Mouse (Mus musculus) megakaryocyte-erythroid progenitor cell, adult 5-6 weeks (primary cell): ENCODE measurements around the gene Rnf220. TPM values are rescaled to one million over a fixed set of nuclear protein-coding genes. Genes with fewer than 3 reads are reported as not detected.

Experiments
- ATAC-seq: replicated peaks from 2 replicates; pipeline ENCODE4 v1.8.0; 2016; ENCODE audit warnings: mild to moderate bottlenecking, inconsistent platforms; ENCODE audit not compliant: severe bottlenecking, poor library complexity, low FRiP score, low TSS enrichment
- total RNA-seq, 2 experiments: library from RNA; stranded (forward) in 1 of 2; stranded (reverse) in 1 of 2; fragments of 200-1000, 215-1000 nt in 1 of 2; fragments of >200 nt in 1 of 2; fragmentation: Nextera tagmentation in 1 of 2; gene quantifications; 2 replicates each; pipeline ENCODE4 v1.2.3; 2014 to 2017

Rnf220 gene
- 107 and 145 TPM in 2 replicates for total RNA-seq (2014; fragmentation: Nextera tagmentation)
- 73.2 and 84.1 TPM in 2 replicates for total RNA-seq (2017)

DNA sequence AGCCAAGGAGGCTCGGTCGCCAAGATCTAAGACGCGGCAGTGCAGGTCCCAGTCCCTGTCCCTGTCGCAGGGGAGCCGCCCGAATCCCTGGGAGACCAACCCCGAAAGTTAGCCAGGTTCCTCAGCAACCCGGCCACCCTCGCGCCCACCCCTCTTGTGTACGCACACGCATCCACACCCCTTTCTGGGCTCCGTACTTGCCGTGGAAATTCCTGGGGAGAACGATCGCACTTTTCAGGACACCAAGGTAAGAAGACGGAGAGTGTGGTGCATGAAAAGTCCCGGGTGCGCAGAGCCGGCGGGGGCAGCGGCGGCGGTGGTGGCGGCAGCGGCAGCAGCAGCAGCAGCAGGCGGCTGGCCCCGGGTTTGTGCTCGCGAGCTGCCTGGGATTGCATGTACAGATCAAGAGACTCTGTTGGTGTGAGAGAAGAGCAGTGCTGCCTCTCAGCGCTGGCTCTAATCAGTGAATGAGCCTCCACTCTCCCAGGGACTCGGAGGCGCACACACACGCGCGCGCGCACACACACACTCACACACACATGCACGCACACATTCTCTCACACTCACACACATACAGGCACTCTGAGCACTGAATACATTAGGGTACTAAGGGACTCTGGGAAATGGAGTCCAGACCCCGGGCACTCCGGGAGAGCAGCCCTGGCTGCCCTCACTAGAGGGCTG is at the start of gene Rnf220:
TSS of gene Rnf220 (minus strand) at position 571 of the 684 bp plus-strand sequence.
- peak; percentile 35 for ATAC-seq

DNA sequence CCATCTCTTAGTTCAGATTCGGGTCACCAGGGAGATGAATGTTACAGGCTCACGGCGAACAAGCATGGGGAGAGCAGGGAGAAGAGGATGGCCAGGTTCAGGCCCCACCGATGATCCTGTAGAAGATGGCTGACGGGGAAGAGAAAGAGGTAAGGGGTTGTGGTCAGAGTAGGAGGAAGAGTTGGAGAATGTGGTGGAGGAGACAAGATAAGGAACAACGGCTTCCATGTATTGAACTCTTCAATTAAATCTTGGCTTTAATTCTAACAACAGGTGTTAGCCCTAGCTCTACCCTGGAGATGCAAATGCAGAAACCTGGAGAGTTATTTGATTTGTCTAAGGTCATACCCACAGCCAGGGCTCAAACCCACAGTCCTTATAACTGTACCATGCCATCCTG is 49.8 kb upstream of the Rnf220 start:
- no peak for ATAC-seq

DNA sequence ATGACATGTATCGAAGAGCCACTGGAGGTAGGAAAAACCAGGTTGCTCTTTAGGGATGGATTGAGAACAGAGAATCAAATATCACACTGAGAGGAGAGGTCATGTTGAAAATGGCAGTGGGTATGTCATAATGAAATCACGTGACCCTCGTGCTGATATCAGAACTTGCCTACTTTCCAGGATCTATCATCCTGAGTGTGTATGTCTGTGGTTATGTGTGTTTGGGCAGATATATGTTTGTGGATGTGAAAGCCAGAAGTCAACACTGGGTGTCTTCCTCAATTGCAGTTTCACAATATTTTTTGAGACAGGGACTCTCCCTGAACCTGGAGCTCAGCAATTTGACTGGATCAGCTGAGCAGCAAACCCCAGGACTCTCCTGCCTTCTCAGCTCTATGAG is 48.6 kb upstream of the Rnf220 start:
- ATAC-seq = no peak

DNA sequence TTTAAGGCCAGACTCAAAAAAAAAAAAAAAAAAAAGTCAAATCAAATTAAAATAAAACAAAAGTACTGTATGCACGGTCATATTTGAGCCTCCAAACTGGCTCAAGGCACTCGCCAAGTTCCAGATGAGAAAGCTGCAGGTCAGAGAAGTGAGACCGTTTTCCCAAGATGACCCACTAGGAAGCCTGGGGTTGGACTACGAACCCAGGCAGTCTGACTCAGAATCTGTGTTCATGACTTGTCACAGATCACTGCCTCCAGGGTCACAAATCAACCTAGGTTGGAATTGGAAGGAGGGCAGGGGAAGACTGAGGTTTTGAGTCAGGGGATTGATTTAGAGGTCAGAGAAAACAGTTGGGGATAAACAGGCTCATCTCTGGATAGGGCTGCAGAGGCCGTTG is 43.7 kb upstream of the Rnf220 start:
- ATAC-seq = no peak

DNA sequence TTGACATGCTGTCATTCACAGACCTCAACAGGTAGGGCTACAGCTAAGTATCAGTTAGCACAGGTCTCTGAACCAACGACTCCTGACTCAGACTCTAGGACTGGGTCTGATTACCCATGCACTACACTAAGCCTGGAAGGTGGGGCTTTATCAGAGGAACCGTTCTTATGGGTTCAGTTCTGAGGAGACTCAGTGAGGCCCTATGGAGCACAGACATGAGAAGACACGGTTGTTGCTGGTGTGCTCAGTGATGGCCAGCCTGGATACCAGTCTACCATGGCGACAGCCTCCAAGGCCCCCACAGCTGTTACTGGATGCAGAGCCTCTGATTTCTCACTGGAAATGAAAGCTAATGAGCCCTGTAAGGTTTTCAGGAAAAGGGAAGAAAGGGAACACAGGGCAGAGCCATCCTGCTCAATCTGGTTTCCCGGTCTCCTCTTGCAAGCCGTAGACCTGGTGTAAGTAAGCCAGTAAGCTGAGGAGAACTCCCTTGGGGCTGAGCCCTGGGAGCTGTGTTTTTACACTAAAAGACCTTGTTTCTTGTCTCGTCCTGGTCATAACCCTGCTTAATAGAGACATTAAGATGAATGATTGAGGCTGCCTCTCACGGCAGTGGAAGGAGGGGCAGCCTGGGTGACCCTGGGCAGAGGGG is 42.6 kb upstream of the Rnf220 start:
- ATAC-seq = no peak

DNA sequence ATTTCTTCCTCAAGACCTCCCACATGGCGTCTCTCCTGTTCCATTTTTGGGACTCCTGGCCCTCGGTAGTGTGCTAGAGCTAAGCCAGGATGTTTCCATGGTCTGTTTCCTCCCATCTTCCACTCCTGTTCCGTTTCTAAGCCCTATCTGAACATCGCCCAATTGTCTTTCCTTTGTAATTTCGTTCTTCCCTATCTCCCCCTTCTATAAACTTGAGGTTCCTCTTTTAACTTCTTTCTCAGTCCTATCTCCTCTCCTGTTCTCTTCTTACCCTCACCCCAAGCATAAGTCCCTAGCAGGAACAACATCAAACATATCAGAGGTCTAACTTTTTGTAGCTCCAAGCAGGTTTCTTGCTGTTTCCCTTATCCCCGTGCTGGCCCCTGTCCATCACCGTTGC is 40.1 kb upstream of the Rnf220 start:
- no peak for ATAC-seq

DNA sequence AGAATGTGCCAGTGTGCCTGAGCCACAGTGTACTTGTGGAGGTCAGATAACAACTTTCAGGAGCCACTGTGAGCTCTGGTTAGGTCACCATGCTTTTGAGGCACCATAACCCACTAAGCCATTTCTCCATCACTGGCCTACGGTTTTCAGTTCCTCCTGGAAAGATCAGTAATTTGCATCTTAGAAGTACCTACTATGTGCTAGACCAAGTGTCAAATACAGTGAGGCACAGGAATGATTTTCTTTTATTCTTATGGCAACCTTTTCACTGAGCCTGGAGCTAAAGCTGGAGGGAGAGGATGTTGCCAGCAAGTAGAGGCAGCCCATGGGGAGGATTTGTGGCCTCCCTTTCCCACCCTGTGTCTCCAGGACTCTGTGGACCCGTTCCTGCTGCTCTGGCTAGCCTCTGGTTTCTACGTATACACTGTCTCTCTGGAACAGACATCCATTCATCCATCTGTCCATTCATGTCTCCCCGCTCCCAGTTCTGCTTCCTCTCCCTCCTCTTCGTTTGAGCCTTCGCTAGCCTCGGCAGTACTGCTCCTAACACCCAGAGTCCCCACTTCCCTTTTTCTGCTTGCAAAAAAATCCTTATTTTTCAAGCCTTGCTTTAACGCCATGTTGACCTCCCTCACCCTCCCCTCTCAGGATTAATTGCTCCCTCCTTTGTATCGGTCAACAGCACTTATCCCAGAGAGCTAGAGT is 38.8 kb upstream of the Rnf220 start:
- ATAC-seq = no peak

DNA sequence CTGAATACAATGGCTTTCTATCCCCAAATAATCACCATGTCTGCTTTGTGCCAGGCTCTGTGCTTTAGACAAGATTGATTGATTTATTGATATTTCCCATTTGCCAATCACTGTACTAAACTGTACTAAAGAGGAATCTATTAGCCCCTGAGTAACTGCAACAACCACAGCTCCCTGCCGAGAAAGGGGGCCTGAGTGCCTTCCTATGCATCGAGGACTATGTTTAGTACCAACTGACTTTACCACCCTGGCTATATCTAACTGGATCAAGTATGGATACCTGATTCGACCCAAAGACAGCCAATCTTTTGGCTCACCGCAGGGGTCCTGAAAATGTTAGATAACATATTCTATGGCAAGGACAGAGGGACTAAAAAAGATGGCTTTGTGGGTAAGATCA is 33.0 kb upstream of the Rnf220 start:
- no peak for ATAC-seq

DNA sequence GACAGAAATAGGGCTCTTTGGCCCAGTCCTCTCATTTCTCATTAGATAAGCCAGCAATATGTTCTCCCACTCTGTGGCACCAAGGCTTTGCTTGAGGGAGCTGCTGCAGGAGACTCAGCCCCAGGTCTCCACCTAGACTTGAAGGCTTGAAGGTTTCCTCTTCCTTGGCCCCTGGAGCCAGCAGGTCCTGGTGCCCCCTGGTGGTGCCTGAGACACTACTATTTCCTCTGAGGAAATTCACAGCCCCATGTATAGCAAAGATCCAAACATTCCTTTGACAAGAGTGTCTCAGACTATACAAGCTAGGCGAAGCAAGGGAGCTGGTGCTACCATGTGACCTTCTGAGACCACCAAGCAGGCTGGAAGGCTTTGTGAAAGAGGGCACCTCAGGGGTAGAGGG is 31.1 kb upstream of the Rnf220 start:
- ATAC-seq = peak; percentile 76

DNA sequence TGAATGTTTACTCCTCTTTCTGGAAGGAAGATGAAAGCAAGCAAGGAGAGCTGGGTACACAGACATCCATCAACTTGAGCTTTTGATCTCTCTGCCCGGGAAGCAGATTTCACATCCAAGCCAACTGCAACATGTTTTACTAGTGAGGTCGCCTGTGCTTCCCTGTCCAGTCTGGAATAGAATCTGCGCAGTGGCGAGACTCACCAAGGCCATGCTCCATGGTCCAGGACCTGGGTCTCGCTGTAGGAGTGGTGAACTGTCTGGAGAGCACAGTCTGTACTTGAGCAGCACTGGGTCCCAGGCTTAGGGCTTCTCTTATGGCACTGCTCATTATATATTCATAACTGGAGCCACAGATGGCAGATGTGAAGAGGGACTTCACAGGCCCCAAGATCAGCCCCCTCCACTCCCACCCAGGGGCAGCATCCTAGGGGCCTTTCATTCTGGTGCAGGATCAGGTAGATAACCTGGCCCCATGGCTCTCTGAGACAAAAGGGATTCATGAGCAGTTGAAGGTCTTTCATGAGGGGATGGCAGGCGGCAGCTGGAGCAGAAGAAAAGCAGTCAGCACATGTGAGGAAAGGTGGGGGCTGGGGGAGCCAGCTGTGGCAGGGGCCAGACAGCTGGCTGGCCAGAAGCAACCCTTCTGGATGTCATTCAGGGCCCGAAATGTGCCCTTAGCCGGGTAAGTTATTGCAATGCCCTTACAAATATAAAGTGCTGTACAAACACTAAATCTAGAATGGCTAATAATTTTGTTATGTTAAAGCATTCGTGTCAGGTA is 30.5 kb upstream of the Rnf220 start:
- no peak for ATAC-seq

DNA sequence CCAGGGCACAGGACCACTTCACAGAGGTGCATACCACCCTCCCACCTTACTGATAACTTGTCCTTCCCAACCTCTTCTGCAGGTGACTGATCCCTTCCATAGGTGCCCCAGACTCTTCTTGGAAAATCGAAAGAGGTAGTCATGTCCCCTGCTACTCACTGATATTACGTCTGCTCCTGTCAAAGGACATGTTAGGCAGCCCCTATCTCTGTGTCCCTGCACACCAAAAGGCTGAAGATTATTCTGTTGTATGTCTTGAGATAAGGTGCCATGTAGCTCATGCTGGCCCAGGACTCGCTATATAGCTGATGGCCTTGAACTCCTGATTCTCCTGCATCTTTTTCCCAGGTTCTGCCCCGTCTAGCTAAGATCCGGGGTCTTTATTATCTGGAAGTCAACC is 29.1 kb upstream of the Rnf220 start:
- ATAC-seq = peak; percentile 51; the same call in 1 of the 2 replicates

DNA sequence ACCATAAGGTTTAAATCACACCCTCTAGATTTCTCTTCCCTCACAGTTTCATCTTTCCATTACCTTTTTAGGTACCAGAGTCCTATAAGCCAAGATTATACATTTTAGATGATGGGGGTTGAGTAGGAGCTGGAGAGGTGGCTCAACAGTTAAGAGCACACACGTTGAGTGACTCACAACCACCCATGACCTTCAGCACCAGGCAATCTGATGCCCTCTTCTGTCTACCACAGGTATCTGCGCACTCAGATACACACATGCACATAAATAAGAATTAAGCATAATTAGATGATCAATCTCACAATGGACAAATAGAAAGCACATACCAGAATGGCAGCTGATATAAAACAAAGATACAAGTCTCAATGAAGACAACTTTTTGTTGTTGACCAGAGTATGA is 24.5 kb upstream of the Rnf220 start:
- no peak for ATAC-seq

DNA sequence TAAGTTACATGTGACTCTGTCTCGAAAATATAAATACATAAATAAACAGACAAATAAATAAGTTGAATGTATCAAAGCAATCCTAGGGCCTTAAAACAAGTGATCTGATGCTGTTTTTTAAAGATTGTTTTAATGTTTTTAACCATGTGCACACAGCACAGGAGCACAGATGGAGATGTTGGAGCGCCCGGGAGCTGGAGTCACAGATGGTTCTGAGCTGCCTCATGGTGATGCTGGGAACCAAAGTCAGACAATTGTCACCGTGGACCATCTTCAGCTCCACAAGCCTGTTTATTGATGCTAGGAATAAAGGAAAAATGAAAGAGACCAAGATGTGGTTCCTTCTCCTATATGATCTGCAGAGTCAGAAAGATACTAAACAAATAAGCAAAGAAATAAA is 21.4 kb upstream of the Rnf220 start:
- no peak for ATAC-seq

DNA sequence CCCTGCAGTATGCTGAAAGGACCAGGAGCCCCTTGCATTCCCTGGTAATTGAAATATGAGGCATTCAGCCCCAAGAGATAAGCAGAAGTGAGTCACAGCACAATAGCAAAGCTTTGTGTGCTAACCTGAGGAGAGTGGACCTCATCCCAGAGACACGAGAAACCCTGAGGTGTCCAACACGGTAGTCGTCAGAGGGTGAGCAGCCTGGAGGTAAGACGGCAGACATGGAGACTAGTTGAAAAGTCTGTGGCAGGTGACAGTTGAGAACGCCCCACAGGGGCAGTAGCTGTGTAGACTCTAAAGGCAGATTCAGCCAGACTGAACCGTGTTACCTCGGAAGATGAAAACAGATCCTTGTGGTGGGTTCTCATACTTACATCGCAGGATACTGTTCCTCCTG is 2.2 kb upstream of the Rnf220 start:
- ATAC-seq = no peak

DNA sequence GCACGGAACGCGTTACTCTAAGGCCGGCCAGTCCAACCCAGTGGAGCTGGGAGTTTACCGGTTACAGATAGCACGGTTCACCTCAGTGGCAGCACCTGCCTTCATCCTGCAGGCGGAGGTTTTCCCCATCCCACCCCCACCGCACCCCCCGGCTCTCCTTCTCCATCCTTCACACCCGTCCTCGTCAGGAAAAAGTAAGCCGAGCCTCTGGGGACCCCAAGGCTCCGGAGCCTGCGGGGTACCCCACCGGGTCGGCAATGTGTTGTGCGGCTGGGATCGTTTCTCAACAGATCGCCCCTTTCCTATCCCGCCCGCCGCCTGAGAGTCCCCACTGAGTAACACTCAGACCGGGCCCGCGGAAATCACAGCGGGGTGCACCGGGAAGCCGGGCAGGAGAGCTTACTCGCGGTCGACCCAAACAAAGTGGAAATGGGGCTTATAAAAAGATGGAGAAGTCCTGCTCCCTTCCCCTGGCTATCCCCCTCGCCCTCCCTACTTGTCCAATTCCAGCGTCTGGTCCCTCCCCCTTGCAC is 917 bp downstream of the Rnf220 start:
- ATAC-seq = no peak

DNA sequence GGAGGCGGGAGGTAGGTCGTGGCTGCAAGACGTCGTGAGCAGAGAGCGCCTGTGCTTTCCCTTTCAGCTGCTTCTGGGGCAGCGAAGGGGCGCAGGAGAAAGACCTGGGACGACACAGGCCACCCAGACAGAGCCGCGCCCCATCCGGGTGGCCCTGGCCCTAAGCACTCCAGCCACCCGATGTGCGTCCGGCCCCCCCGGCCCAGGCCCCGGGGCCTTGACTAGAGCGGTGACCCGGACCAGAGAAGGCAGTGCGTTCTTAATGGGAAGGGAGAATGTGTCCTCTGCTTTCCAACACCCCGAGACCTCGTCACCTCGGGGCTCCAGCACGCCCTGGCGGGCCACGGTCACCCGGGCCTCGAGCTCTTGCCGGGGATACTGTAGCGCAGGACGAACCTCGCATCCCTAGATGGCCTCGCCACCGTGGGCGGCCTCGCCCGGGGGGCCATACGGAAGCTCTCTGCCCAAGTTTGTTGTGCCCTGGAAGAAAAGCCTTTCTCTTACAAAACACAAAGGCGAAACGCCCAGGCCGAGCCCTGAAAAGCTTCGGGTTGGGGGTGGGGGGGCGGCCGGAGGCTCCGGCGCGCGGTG is 1.8 kb downstream of the Rnf220 start:
- ATAC-seq = peak; percentile 36

DNA sequence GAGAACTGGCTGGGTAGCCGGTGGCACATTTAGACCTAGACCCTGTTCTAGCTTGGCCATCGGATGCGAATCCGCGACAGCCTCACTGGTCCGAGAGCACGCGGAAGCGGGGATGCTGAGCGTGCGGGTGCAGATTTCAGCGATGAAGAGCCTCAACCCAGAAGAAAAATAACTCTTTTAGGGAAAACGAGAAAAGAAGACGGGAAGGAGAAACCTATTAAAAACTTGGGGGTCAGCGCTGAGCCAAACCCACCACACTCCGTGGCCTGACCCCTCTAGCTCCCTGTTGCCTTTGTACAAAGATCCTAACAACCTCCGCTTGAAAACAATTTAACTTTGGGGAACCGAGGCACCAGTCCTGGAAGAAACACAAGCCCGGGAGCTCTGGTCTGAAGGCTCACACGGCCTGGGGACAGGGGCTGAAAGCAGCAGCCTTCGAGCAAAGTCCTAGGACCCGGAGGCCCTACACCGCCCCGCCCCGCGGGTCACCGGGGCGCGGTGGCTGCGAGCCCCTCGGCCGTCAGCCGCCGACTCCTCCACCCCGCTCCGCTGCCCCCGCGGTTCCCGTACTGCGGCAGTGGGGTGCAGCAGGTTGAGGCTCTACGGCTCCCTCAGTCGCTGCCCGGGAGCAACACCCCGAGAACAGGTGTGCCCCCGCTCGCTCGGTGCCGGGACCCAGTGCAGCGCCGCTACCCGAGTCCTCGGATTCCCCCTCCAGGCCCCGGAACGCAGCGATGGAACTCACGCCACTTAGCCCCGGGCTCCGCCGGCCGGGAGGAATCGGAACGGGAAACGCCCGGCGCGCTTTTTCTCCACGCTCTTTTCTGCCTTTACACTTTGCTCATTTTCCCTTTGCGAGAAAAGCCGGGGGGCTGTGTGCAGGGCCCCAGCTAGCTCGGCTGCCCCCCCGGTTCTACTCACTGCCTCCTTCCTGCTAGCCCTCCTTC is 2.7 kb downstream of the Rnf220 start:
- no peak for ATAC-seq

DNA sequence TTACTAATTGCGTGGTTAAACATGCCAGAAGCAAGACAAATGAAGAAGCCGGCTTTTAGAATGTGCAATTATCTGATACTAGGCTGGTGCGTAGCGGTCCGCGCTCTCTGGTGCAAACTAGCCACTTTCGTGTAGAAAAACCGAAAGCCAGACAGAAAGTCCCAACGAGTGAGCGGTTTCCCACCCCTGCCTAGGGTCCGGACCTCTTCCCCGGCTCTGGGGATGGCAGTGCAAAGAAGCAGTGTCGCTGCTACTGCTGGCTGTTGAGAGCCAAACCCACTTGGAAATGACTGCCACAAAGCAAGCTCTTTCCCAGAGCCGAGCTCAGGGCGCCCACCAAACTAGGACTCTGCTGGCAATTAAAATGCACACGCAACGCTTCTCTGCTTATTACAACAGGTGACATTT is 3.7 kb downstream of the Rnf220 start:
- ATAC-seq = 0 out of 2 replicates have a peak, but pooled peaks have one; percentile 26
